Mouse (Mus musculus) midbrain, embryonic 10.5 days (tissue): ENCODE measurements around the gene Mbd5. TPM values are rescaled to one million over a fixed set of nuclear protein-coding genes. Genes with fewer than 3 reads are reported as not detected.
"Not testable (repeated sequence)": the region's sequence is repeated elsewhere in the genome, so short reads cannot be mapped to it uniquely, and the experiment has no call there.

Source experiments
- DNase-seq: peaks from one replicate; pipeline ENCODE4 v3.0.0-alpha.2; 2017; ENCODE audit warnings: low spot score
- H3K27ac ChIP-seq: fragments of 300-500 bp; sonication (generic); replicated peaks from 2 replicates; pipeline ENCODE4 v1.5.1; 2016; ENCODE audit warnings: mild to moderate bottlenecking
- H3K27me3 ChIP-seq: fragments of 300-500 bp; sonication (generic); 2 replicates; pipeline ENCODE4 v1.6.1; 2016; ENCODE audit warnings: low read depth, mild to moderate bottlenecking; ENCODE audit not compliant: poor library complexity, severe bottlenecking
- H3K36me3 ChIP-seq: fragments of 300-500 bp; sonication (generic); 2 replicates; pipeline ENCODE4 v1.6.1; 2016; ENCODE audit warnings: mild to moderate bottlenecking, moderate library complexity
- H3K4me1 ChIP-seq: fragments of 300-500 bp; sonication (generic); 2 replicates; pipeline ENCODE4 v1.6.1; 2016
- H3K4me3 ChIP-seq: fragments of 300-500 bp; sonication (generic); 2 replicates; pipeline ENCODE4 v1.5.1; 2016; ENCODE audit warnings: mild to moderate bottlenecking, moderate library complexity
- H3K9me3 ChIP-seq: fragments of 300-500 bp; sonication (generic); replicated peaks from 2 replicates; pipeline ENCODE4 v1.6.1; 2016; ENCODE audit warnings: mild to moderate bottlenecking
- WGBS: fragments of 180-500 bp; shearing (Covaris S2); methylation state at CpG from one replicate; pipeline ENCODE4 v1.1.7; 2016; 5-methylcytosine and 5-hydroxymethylcytosine counted together
- polyA plus RNA-seq: library from polyadenylated mRNA; unstranded; fragments of >200 nt; fragmentation: Nextera tagmentation; extraction: Ambion mirVana; gene quantifications from 2 replicates; pipeline ENCODE4 v1.2.1, GENCODE M21; 2016

The Mbd5 gene
- polyA plus RNA-seq, 1 experiment from 2014 or later = 21.9 TPM

- Histone ChIP-seq H3K9me3 (no peaks in the 10 kb centered on the region), H3K27me3 (no peaks in the 10 kb centered on the region), H3K4me1 (no peaks in the 10 kb centered on the region), H3K36me3 (no peaks in the 10 kb centered on the region), H3K27ac (no peak overlapping the region), H3K4me3 (no peak overlapping the region)
- WGBS = 93% methylated on average over 3 of the region's 3 CpGs
- DNase-seq = no peak
These were observed 242.4 kb downstream of the Mbd5 start for GRCm38 (mm10) chr2:49191695-49192094.

DNA sequence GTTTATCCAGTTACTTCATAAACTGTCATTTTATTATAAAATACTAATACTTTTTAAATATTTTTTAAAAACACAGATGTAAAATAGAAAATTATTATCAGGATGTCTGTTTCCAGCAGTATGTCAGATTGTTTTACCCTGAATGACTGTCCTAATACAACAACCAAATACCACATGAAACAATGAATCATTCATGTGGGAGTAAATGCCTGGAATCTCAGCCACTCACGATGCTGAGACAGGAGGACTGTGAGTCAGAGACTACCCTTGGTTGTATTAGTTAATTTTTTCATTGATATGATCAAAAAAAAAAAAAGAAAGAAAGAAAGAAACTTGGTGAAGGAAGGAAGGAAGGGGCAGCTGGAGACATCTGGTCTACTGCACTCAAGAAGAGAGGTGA is 254.8 kb downstream of the Mbd5 start:
- Histone ChIP-seq H3K4me3 (no peak overlapping the region), H3K27ac (no peak overlapping the region), H3K36me3 (no peaks in the 10 kb centered on the region), H3K4me1 (no peaks in the 10 kb centered on the region), H3K9me3 (no peaks in the 10 kb centered on the region), H3K27me3 (no peaks in the 10 kb centered on the region)
- 91% methylated on average over 1 of the region's 1 CpGs for WGBS
- DNase-seq = no peak

DNA sequence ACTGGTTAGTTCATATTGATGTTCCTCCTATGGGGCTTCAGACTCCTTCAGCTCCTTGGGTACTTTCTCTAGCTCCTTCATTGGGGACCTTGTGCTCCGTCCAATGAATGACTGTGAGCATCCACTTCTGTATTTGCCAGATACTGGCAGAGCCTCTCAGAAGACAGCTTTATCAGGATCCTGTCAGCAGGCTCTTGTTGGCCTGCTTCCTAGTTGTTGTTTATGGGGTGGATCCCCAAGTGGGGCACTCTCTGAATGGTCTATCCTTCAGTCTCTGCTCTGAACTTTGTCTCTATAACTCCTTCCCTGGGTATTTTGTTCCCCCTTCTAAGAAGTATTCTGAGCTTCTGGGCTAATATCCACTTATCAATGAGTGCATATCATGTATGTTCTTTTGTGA is 256.4 kb downstream of the Mbd5 start:
- 95% methylated on average over 1 of the region's 1 CpGs for WGBS
- H3K4me3 ChIP-seq, H3K4me1 ChIP-seq, H3K27ac ChIP-seq, DNase-seq, H3K9me3 ChIP-seq, H3K36me3 ChIP-seq, H3K27me3 ChIP-seq: not testable (repeated sequence)

DNA sequence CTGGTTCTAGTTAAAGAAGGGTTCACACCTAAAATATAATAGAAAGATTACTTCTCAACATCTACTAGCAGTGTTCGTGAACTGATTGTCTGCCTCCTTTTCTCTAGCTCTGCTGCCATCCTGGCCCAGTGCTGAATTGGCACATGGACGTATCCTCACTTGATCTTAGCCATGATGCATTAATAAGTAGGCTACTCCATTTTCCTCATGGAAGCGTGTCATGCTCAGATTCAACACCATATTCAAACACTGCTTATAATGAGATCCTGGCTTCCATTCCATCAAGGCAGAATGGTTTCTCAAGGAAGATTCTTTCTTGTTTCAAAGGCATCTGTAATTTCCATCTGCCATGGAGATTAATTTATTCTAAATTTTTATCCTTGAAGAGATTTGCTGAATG is 260.0 kb downstream of the Mbd5 start:
- H3K9me3 ChIP-seq = no peaks in the 10 kb centered on the region
- no peak overlapping the region for H3K4me3 ChIP-seq
- DNase-seq = no peak
- no peak overlapping the region for H3K27ac ChIP-seq
- no peaks in the 10 kb centered on the region for H3K36me3 ChIP-seq
- H3K27me3 ChIP-seq = no peaks in the 10 kb centered on the region
- H3K4me1 ChIP-seq = no peaks in the 10 kb centered on the region
- WGBS = 92% methylated on average over 3 of the region's 3 CpGs

DNA sequence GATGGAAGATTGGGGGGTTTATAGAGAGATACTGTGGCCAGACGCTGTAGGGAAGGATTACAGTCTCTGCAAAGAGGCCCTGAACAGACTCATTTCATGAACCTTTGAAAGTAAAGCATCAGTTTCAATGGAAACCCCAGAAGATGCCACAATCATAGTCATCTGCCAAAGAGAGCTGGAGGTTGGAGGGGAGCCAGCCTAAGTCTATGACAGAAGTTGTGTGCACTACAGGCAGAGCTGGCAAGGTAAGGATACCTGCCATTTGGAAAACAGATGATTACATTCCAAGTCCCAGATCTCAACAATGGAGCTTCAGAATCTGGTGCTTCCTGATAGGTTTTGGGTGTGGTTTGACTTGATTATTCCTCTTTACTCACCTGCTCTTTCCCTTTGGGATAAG is 261.1 kb downstream of the Mbd5 start:
- no peak for DNase-seq
- Histone ChIP-seq H3K4me1 (no peaks in the 10 kb centered on the region), H3K36me3 (no peaks in the 10 kb centered on the region), H3K27ac (no peak overlapping the region), H3K4me3 (no peak overlapping the region), H3K27me3 (no peaks in the 10 kb centered on the region), H3K9me3 (no peaks in the 10 kb centered on the region)
- 93% methylated on average over 1 of the region's 1 CpGs for WGBS

DNA sequence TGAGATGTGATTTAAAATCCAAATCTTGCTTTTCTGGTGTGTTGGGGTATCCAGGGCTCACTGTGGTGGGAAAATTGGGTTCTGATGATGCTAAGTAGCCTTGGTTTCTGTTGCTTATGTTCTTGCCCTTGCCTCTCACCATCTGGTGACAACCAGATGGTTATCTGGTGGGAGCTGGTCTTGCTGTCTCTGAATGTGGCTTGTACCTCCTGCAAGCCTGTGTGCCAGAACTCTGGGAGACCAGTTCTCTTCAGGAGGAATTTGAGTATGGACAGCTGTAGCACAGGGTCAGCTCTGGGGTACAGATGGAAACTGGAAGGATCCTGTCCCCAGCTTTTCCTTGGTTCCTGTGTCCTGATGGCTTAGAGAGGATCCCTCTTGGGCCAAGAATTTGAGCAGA is 280.4 kb downstream of the Mbd5 start:
- Histone ChIP-seq H3K4me3 (no peak overlapping the region), H3K4me1 (no peaks in the 10 kb centered on the region), H3K27ac (no peak overlapping the region), H3K9me3 (no peaks in the 10 kb centered on the region), H3K27me3 (no peaks in the 10 kb centered on the region), H3K36me3 (no peaks in the 10 kb centered on the region)
- DNase-seq = no peak

DNA sequence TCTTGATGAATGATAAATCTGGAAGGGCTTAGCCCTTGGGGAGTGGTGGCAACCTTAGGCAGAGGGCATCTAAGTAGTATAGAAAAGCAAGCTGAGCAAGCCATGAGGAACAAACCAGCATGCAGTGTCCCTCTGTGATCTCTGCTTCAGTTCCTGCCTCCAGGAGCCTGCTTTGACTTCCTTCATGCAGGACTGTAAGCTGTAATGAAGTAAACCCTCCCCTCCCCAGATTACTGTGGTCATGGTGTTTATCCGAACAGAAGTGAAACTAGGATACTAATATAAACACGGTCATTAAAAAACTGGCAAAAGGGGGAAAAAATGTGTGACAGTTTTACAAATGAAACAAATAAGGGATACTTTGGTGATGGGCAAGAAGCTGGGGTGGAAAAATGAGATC is 284.8 kb downstream of the Mbd5 start:
- Histone ChIP-seq H3K36me3 (peaks cover 3% of the 10 kb centered on the region; the same call in 1 of the 2 replicates), H3K4me1 (no peaks in the 10 kb centered on the region), H3K27me3 (no peaks in the 10 kb centered on the region), H3K27ac (no peak overlapping the region), H3K4me3 (no peak overlapping the region), H3K9me3 (no peaks in the 10 kb centered on the region)
- WGBS = 88% methylated on average over 2 of the region's 2 CpGs
- DNase-seq = no peak

DNA sequence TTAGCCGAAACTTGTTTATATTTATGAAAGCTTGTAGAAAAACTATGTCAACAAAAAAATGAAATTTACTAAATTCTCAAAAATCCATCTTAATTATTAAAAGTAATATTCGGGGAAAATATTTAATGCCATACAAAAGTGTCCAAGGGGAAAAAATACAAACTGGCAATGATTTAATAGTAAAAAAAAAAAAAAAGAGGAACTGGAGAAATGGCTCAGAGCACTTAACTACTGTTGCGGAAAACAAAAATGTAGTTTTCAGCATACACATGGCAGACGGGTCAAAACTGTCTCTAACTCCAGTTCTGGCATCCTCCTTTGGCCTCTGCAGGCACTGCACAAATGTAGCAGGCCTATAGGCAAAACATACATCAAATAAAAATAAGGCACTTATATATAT is 292.4 kb downstream of the Mbd5 start:
- no peak overlapping the region for H3K27ac ChIP-seq

GRCm38 (mm10) chr2:49264092-49264491 is 314.8 kb downstream of the Mbd5 start:
- no peak for DNase-seq
- WGBS = 74% methylated on average over 2 of the region's 2 CpGs
- Histone ChIP-seq H3K27ac (no peak overlapping the region), H3K4me1 (0 out of 2 replicates have a peak, but pooled peaks cover 3% of the 10 kb centered on the region), H3K27me3 (no peaks in the 10 kb centered on the region), H3K9me3 (no peaks in the 10 kb centered on the region), H3K4me3 (no peak overlapping the region), H3K36me3 (no peaks in the 10 kb centered on the region)

More for the DNA sequence above, 292.4 kb downstream of the Mbd5 start:
- Histone ChIP-seq H3K9me3 (no peaks in the 10 kb centered on the region), H3K27me3 (no peaks in the 10 kb centered on the region), H3K4me1 (no peaks in the 10 kb centered on the region), H3K4me3 (no peak overlapping the region), H3K36me3 (no peaks in the 10 kb centered on the region)
- 89% methylated on average over 4 of the region's 4 CpGs for WGBS
- no peak for DNase-seq

GRCm38 (mm10) chr2:49272295-49272967 is 323.1 kb downstream of the Mbd5 start:
- H3K27me3 ChIP-seq = no peaks in the 10 kb centered on the region
- peak overlapping the region; percentile 46 for H3K27ac ChIP-seq
- no peaks in the 10 kb centered on the region for H3K36me3 ChIP-seq
- DNase-seq = peak; percentile 82
- no peaks in the 10 kb centered on the region for H3K9me3 ChIP-seq
- H3K4me3 ChIP-seq = peak overlapping the region; percentile 31
- WGBS = 18% methylated on average over 11 of the region's 11 CpGs
- H3K4me1 ChIP-seq = peaks cover 16% of the 10 kb centered on the region

DNA sequence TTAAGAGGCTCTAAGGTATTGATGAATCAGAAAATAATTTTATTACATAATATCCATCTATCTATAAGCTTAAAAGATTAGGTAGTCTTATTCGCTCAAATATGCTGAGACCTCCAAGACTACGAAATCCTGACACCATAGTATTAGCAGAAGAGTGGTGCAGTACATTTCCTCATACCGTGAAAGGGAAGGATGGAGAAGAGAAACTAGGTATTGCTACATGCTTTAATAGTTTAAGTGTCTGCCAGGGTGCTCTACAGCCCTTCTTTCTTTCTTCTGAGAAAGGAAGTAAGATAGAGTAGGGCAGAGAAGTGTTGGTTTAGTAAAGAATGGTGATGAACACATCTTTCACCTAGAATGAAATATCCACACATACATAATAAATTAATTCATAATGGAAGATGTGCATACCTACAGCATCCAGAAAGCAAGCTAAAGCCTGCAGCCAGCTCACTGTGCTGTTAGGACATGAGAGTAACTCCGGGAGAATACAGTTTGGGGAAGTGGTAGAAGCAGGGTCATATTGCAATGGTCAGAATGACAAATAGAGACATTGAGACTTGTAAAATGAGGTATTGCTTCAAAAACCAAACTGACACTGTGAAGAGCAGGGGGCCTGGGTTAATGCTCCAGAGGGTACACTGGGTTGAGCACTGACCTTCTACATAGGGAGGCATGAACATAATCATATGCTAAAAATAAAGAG is 326.9 kb downstream of the Mbd5 start:
- no peak for DNase-seq
- Histone ChIP-seq H3K4me3 (no peak overlapping the region), H3K36me3 (peaks cover 6% of the 10 kb centered on the region; the same call in 1 of the 2 replicates), H3K27ac (no peak overlapping the region), H3K4me1 (peaks cover 16% of the 10 kb centered on the region), H3K27me3 (no peaks in the 10 kb centered on the region), H3K9me3 (no peaks in the 10 kb centered on the region)
- 92% methylated on average over 4 of the region's 4 CpGs for WGBS

DNA sequence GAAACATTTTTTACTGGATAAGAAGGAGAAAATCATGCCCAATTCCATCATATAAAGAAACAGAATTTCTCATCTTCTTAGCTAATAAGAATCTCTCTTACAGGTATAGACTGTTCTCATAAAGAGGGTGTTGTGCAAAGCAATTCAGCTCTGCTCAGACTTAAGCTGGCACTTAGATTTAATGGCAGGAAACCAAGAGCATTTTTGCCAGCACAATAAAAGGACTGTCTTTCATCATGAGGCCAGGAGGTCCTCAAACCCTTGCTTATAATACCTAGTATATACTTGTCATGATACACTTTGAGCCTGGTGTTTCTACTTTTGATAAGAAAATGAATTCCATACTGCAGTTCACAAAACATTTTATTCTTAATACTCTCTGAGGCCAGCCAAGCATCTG is 331.2 kb downstream of the Mbd5 start:
- Histone ChIP-seq H3K27me3 (no peaks in the 10 kb centered on the region), H3K9me3 (no peaks in the 10 kb centered on the region), H3K4me3 (no peak overlapping the region), H3K27ac (no peak overlapping the region), H3K36me3 (peaks cover 6% of the 10 kb centered on the region; the same call in 1 of the 2 replicates), H3K4me1 (no peaks in the 10 kb centered on the region)
- DNase-seq = no peak

GRCm38 (mm10) chr2:49283583-49283982 is 334.3 kb downstream of the Mbd5 start:
- no peak for DNase-seq
- Histone ChIP-seq H3K9me3 (no peaks in the 10 kb centered on the region), H3K4me3 (no peak overlapping the region), H3K4me1 (peaks cover 7% of the 10 kb centered on the region), H3K27ac (no peak overlapping the region), H3K36me3 (peaks cover 5% of the 10 kb centered on the region; the same call in 1 of the 2 replicates), H3K27me3 (no peaks in the 10 kb centered on the region)
